9 mouse cellular contexts compared by ENCODE assay signal in genomic region chr13:46257847-46258246, GRCm38 (mm10). TPM values are rescaled to one million over a fixed set of nuclear protein-coding genes. Genes with fewer than 3 reads are reported as not detected.
DNase-seq lines count a peak whose midpoint lies in the region; ATAC-seq and TF ChIP-seq lines count a peak whose summit lies in the region.
"Had no signal": no experiment of that assay in that cellular context is flagged by ENCODE, and none has a peak within 500 bp of the region (broad histone marks: within the 10 kb centered on the region; RNA-seq: fewer than 3 reads in every experiment).

No protein-coding gene starts in this region.

- H3K4me1 ChIP-seq in liver, embryonic 14.5 days (replicated peaks; ENCODE audit: control insufficient read depth in 2 of 2, insufficient read depth in 2 of 2, low read length in 1 of 2), result peaks cover 0 to 9% of the 10 kb centered on the region in 2 experiments; a peak in 3 of 4 replicates
- H3K4me1 ChIP-seq: neural tube, embryonic 13.5 days had no signal

- in situ Hi-C loops in Patski (cut with MboI; ENCODE audit: low pct_unique_long_range_greater_than_20kb), result loop anchor here (5.0 kb wide), 2 partner anchors 286 to 636 kb away; no protein-coding TSS in a partner anchor

- ATAC-seq in Patski, result no peak
- no peak for ATAC-seq in liver, embryonic 14.5 days (ENCODE audit: insufficient read depth)
- ATAC-seq in erythroblast, adult 5-6 weeks (replicated peaks; ENCODE audit: low FRiP score, poor library complexity, severe bottlenecking), result no peak

- no peak overlapping the region for H3K4me3 ChIP-seq in C2C12 (ENCODE audit: insufficient read depth, poor library complexity, severe bottlenecking)
- no peak overlapping the region for H3K4me3 ChIP-seq in liver, embryonic 14.5 days (ENCODE audit: insufficient read depth in 1 of 2, low read depth in 2 of 2, low read length in 2 of 2)
- H3K4me3 ChIP-seq: neural tube, embryonic 13.5 days had no signal

- no peak for DNase-seq in Patski (ENCODE audit: low read depth, low spot score)
- peak; percentile 87 for DNase-seq in cerebellum, postnatal 10 days
- DNase-seq in frontal cortex, postnatal 36 days (ENCODE audit: low spot score in 2 of 2), result peak; percentile 73 to 81
- peak; percentile 73 for DNase-seq in kidney, adult 9 months
- DNase-seq in liver, embryonic 14.5 days (ENCODE audit: low read depth in 3 of 3, low spot score in 3 of 3), result no peak
- peak; percentile 78 for DNase-seq in retina, postnatal 1 day

- no peaks in the 10 kb centered on the region for H3K27me3 ChIP-seq in C2C12 (ENCODE audit: control insufficient read depth, insufficient read depth, insufficient read length)
- no peaks in the 10 kb centered on the region for H3K27me3 ChIP-seq in Patski
- H3K27me3 ChIP-seq in liver, embryonic 14.5 days (ENCODE audit: control insufficient read depth, insufficient read depth, low read length), result no peaks in the 10 kb centered on the region
- H3K27me3 ChIP-seq: neural tube, embryonic 13.5 days had no signal

- 3% methylated on average over 4 of the region's 4 CpGs for WGBS in liver, embryonic 14.5 days (ENCODE audit: insufficient replicate concordance)

- H3K79me2 ChIP-seq in C2C12 (ENCODE audit: control insufficient read depth, insufficient read depth), result no peaks in the 10 kb centered on the region

- no peak overlapping the region for H3ac ChIP-seq in C2C12 (ENCODE audit: control insufficient read depth, insufficient read length, low read depth)

- POLR2A ChIA-PET in Patski (lab: Charles Lee), result no interaction called here

- CTCF ChIA-PET in Patski (lab: Charles Lee), result interaction anchor here (0.8 to 1.9 kb wide), 17 partner anchors 16 to 291 kb away, joined by 3 to 13 read pairs (median 4); no protein-coding TSS in a partner anchor

- no peak overlapping the region for H3K9ac ChIP-seq in liver, embryonic 14.5 days (replicated peaks)
- H3K9ac ChIP-seq: neural tube, embryonic 13.5 days had no signal

- TF ChIP-seq CTCF in C2C12 (IDR thresholded peaks at IDR 0.05; ENCODE audit: control insufficient read depth, insufficient read depth, insufficient read length) (peak; percentile 27), Patski (IDR thresholded peaks at IDR 0.05) (peak; percentile 90)
- TF ChIP-seq CTCF in liver, embryonic 14.5 days (IDR thresholded peaks at IDR 0.05; ENCODE audit: low read depth), result peak; percentile 60

- H3K79me3 ChIP-seq in C2C12 (ENCODE audit: low read depth), result no peaks in the 10 kb centered on the region

- no peaks in the 10 kb centered on the region for H3K9me3 ChIP-seq in liver, embryonic 14.5 days (ENCODE audit: control insufficient read depth, low read length)
- H3K9me3 ChIP-seq: neural tube, embryonic 13.5 days had no signal

- H3K27ac ChIP-seq in liver, embryonic 14.5 days, result no peak overlapping the region
- H3K27ac ChIP-seq: neural tube, embryonic 13.5 days had no signal

- TF ChIP-seq EP300 in liver, embryonic 14.5 days (IDR thresholded peaks at IDR 0.05; ENCODE audit: low read depth), result no peak

- H3K4me2 ChIP-seq in liver, embryonic 14.5 days (ENCODE audit: low read depth), result no peak overlapping the region
- H3K4me2 ChIP-seq: neural tube, embryonic 13.5 days had no signal

- no peaks in the 10 kb centered on the region for H3K36me3 ChIP-seq in C2C12 (ENCODE audit: control insufficient read depth, insufficient read depth)
- H3K36me3 ChIP-seq in liver, embryonic 14.5 days (replicated peaks; ENCODE audit: control insufficient read depth, insufficient read depth, low read depth), result no peaks in the 10 kb centered on the region
- H3K36me3 ChIP-seq: neural tube, embryonic 13.5 days had no signal

TF ChIP-seq in C2C12, 6 proteins besides CTCF, POLR2A, EP300 and RAD21:
- TF ChIP-seq USF1 (IDR thresholded peaks at IDR 0.05; ENCODE audit: low read depth), result no peak
- TF ChIP-seq FOSL1 (IDR thresholded peaks at IDR 0.05; ENCODE audit: insufficient read depth, low read length, poor library complexity, severe bottlenecking), result no peak
- TF ChIP-seq MYOG (IDR thresholded peaks at IDR 0.05; ENCODE audit: control insufficient read depth, extremely low read depth, insufficient read length), result no peak
- no peak for TF ChIP-seq CEBPB (IDR thresholded peaks at IDR 0.05; ENCODE audit: low read depth)
- no peak for TF ChIP-seq MYOD1 (IDR thresholded peaks at IDR 0.05; ENCODE audit: control insufficient read depth, insufficient read length, low read depth)
- TF ChIP-seq MAX (IDR thresholded peaks at IDR 0.05), result no peak

RNA-seq across cellular contexts. Expression of gene Stmnd1, which starts 15.7 kb away (rescaled TPM):
- polyA plus RNA-seq in C2C12 (2012; fragmentation: generic; extraction: Trizol) (0.02 TPM), Patski (2021) (not detected)
- polyA plus RNA-seq in liver, embryonic 14.5 days (2012; rRNA removed), result not detected in 2 replicates
- not detected in 2 replicates for polyA plus RNA-seq in liver, embryonic 14.5 days (2014; fragmentation: Nextera tagmentation; extraction: Ambion mirVana)
- total RNA-seq in erythroblast, adult 5-6 weeks (2015; ENCODE audit: low replicate concordance), result not detected in 2 replicates
- not detected in 2 replicates for total RNA-seq in erythroblast, adult 5-6 weeks (2017; ENCODE audit: low replicate concordance)

Comparison
In these comparisons a context has a peak if more than half of its experiments do, and no peak if none do; other contexts are left out.
1. CTCF ChIP-seq: peak in every context shown above with its lines; median percentile 90 in Patski; 60 in liver, embryonic 14.5 days; 27 in C2C12.
2. DNase-seq: peak in cerebellum, postnatal 10 days (2 of 2), frontal cortex, postnatal 36 days (2 of 2), kidney, adult 9 months (single experiment) and retina, postnatal 1 day (single experiment); none in Patski (single experiment) and liver, embryonic 14.5 days (0 of 3).